Mouse (Mus musculus) testis, adult 2 months (tissue): Measurements from ENCODE around the gene Nfkb1.

Experiments used
- CTCF ChIP-seq: fragments of 200-500 bp; IDR thresholded peaks from 2 replicates; pipeline ENCODE4 v1.5.1; 2012; ENCODE audit warnings: low read depth, mild to moderate bottlenecking, inconsistent platforms, low read length, moderate library complexity; ENCODE audit not compliant: control insufficient read depth, insufficient read depth, insufficient replicate concordance
- POLR2A ChIP-seq: fragments of 200-500 bp; IDR thresholded peaks from 2 replicates; pipeline ENCODE4 v1.6.1; 2012; ENCODE audit warnings: low read depth, mild to moderate bottlenecking, inconsistent platforms, low read length, moderate library complexity; ENCODE audit not compliant: control insufficient read depth

GRCm38 (mm10) chr3:135734736-135735135, 43.4 kb upstream of the Nfkb1 start:
- TF ChIP-seq CTCF (no peak), POLR2A (no peak)
